Mouse (Mus musculus) kidney, postnatal 36 days (tissue): ENCODE data around the gene Smco3.
"Not testable (repeated sequence)": the region's sequence is repeated elsewhere in the genome, so short reads cannot be mapped to it uniquely, and the experiment has no call there.

Experiments used
- DNase-seq, 2 experiments: peaks; one replicate each; pipeline ENCODE4 v3.0.0; 2021 to 2022; ENCODE audit warnings: mixed read lengths in 2 of 2

Smco3 gene

GRCm38 (mm10) chr6:136804705-136805408 is 30.4 kb downstream of the Smco3 start:
- no peak for DNase-seq

DNA sequence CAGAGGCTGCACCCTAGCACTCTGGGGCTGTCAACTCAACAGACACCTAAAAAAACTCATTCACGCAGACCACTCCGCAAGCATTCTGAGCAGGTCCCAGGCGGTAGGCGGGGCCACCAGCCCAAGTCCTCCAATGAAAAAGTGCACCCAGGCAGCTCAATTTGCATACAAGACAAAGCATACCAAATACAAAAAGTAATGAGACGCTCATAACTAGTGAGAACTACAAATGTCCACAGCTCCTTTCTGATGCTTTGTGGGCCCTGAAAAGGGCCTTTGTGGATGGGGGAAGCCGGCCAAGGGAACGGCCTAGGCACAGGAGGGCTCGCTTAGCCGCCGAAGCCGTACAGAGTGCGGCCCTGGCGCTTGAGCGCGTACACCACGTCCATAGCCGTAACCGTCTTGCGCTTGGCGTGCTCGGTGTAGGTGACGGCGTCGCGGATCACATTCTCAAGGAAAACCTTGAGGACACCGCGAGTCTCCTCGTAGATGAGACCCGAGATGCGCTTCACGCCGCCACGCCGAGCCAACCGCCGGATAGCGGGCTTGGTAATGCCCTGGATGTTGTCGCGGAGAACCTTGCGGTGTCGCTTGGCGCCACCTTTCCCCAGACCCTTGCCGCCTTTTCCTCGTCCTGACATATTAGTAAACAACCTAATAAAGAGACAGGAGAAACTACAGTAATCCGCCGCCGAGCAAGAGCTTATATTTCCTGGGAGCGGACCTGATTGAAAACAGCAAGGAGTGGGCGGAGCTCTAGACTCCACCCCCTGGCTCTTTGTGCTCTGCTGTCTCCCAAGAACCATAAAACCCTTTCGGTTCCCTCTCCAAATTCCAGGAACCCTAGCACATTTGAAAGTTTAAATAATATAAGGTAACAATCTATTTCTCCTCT is 31.3 kb downstream of the Smco3 start, which contains the start of gene Hist4h4:
Gene Hist4h4, minus strand, starts transcription at position 677 of the 895 bp plus-strand sequence.
- DNase-seq, result peak; percentile 94 to 96

- no peak for DNase-seq
Measured at GRCm38 (mm10) chr6:136803093-136803738, 32.0 kb downstream of the Smco3 start.

DNA sequence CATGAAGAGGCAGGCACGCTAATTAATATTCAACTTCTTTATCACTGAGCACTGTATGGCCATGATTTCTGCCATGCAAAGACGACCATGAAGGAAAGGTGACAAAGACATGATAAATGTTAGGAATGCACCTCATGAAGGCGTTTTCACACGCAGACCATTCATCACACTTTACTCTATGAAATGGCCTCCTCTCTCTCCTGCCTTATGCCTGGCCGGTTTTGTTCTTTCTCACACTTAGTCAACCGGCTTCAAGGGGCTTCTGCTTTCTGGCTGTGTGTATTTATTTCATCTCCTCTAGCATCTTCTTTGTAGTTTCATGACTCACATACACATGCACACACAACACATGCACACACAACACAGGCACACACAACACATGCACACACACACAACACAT is 34.0 kb downstream of the Smco3 start:
- DNase-seq, result no peak

- DNase-seq, result no peak
Measured at GRCm38 (mm10) chr6:136800710-136801109, 34.5 kb downstream of the Smco3 start.

DNA sequence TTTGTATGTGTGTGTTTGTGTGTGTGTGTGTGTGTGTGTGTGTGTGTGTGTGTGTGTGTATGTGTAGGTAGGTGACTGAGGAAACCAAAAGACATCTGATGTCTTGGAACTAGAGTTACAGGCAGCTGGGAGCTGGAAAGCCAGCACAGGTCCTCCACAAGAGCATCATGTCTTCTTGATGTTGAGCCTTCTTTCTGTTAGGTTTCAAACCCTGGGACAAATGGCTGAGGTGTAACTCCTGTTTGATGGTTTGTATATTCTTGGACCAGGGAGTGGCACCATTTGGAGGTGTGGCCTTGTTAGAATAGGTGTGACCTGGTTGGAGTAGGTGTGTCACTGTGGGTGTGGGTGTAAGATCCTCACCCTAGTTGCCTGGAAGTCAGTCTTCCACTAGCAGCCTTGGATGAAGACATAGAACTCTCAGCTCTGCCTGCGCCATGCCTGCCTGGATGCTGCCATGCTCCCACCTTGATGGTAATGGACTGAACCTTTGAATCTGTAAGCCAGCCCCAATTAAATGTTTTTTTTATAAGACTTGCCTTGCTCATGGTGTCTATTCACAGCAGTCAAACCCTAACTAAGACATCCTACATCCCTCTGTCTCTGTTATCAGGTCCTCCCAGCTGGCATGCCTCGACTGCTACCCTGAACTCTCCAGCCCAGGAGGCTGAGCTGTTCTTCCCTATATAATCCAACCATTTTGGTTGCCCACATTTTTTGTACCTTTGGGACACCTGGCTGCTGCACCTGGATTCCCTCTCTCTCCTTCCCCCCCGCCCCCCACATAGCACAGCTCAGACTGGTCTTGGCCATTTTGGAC is 37.2 kb downstream of the Smco3 start:
- DNase-seq, result not testable (repeated sequence)

DNA sequence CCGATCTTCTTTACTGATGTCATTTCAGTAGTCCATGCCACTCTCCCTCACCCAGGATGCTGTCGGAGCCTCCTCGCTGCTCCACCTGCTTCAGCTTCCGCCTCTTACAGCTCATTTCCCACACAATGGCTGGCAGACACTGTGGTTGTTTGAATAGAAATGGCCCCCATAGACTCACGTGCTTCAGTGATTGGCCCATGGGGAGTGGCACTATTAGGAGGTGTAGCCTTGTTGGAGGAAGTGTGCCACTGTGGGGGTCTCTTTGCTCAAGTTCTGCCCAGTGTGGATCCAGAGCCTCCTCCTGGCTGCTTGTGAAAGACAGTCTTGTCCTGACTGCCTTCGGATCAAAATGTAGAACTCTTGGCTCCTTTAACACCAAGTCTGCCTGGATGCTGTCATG is 39.4 kb downstream of the Smco3 start:
- no peak for DNase-seq

DNA sequence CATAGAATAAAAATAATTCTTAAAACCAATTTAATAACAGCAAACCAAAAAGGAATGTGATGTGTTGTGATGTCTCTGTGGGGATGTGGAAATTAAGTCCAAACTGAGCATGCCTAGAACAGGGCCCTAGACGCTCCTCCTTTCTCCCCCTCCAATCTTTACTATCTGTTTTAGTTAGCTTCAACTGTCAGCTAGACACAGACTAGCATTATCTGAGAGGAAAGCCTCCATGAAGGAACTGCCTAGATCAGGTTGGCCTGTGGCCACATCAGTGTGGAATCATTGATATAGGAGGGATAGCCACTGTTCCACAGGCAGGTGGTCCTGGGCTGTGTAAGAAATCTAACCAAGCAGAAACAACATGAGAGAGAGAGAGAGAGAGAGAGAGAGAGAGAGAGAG is 40.1 kb downstream of the Smco3 start:
- no peak for DNase-seq

DNA sequence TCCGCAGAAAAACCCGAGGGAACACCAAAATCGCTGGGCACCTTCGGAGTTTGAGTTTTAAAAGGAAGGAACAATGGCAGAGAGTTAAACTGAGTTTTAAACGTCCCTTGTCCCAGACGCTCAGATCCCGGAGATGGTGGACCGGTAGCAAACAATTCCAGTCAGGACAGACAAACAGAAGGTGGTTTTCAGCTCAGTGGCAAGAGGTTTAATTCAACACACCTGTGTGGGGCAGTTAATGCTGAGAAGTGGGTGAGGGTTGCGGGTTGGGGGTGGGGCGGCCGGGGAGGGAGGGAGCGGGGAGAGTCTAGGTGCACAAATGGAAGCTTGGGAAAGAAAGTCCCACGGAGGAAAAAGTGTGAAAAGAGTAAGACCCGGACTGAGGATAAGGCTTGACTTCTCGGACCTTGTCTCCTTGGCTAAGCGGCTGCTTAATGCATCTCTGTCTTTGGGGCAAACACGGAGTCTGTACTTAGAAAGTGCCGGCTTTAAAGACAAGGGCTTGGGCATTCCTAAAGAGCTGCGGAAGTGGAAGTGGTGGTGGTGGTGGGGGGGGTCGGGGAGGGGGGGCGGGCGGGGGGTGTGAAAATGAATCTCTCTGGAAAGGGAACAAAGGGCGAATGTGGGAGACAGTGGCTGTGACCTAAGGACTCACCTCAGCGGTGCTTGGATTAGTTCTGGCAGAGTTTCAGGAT is 41.3 kb downstream of the Smco3 start:
- no peak for DNase-seq

- DNase-seq, result no peak
Measured at GRCm38 (mm10) chr6:136792884-136793758, 42.1 kb downstream of the Smco3 start.

DNA sequence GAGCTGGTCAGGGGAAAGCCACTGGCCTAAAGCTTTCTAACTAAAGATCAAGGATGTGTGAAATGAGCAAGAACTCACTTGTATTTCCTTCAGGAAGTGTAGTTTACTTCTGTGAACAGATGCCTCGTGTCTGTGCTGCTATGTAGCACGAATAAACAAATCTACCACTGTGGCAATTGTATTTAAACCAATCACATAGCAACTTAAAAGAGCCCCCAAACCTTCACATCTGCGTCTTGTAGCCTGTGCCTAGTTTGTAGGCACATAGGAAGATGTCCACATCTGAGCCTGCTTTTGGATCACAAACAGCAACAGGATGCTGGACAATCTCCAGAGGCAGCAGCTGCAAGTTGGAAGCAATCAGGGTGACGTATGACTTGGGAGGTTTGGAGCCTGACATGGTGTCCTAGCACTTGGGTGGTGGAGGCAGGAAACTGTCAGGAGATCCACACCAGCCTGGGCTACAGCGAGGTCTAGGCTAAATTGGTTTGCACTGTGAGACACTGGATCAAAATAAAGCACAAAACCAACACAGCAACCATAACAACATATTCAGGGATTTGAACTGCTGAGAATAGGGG is 45.8 kb downstream of the Smco3 start:
- peak; percentile 55 to 59 for DNase-seq

- DNase-seq, result no peak
Measured at GRCm38 (mm10) chr6:136782761-136783160, 52.5 kb downstream of the Smco3 start.

DNA sequence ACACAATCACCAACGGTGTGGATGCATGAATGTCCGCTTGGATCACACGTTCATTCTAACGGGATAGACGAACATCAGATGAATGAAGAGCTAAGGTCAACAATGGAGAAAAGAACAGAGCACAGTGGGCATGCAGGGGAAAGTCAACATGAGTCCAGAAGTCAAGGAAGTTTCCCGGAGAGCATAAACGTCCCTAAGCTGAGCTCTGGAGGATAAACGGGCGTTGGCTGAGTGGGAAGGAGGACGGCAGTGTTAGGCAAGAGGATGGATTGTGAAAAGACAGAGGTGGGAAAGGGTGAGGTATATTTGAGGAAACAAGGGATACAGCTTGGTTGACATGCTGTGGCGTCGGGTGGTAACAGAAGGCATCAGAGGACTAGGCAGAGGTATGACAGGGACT is 53.1 kb downstream of the Smco3 start:
- no peak for DNase-seq

- no peak for DNase-seq
Measured at GRCm38 (mm10) chr6:136781377-136781986, 53.8 kb downstream of the Smco3 start, which contains the start of gene Gucy2c. Gene Gucy2c (minus strand): TSS chr6:136781765.
